Mouse (Mus musculus): ENCODE data around the gene Gm5460.

DNA sequence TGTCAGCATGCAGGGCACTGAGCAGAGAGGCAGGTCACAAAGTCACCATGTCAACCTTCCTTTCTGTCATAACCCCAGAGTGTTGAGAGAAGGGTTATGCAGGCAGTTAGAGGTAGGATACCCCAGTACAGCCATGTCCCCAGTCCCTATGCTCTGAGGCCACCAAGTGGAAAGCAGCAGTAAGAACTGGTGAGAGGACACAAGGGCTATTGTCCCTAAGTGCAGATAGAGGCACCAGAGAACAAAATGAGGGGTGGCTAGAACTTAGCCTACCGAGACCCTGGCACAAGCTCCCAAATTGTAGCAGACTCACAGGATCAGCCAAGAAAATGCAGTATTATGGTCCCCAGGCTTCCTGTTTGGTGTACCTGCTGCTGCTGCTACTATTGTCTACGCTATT lies 380 bp downstream of the Gm5460 start:
- TF ChIP-seq CTCF (IDR thresholded peaks at IDR 0.05) = no peak
- no peak for TF ChIP-seq POLR2A (IDR thresholded peaks at IDR 0.05; ENCODE audit: insufficient read depth, low read depth, low read length)

Measured in heart, adult 2 months (tissue).